Mouse (Mus musculus): ENCODE measurements at regions not wholly inside any gene's neighbourhood (a gene's known extent, or its start where the extent isn't known, plus 50 kb on each side); places are given as distances from the start of the nearest gene placed in this dataset.

- Histone ChIP-seq H3K27me3 (ENCODE audit: control insufficient read depth, insufficient read depth, low read length) (no peaks in the 10 kb centered on the region), H3K4me3 (ENCODE audit: insufficient read depth in 1 of 2, low read depth in 2 of 2, low read length in 2 of 2) (no peak overlapping the region), H3K36me3 (replicated peaks; ENCODE audit: control insufficient read depth, insufficient read depth, low read depth) (no peaks in the 10 kb centered on the region), H3K4me1 (replicated peaks; ENCODE audit: control insufficient read depth in 2 of 2, insufficient read depth in 2 of 2, low read length in 1 of 2) (no peaks in the 10 kb centered on the region), H3K27ac (no peak overlapping the region), H3K4me2 (ENCODE audit: low read depth) (no peak overlapping the region), H3K9me3 (ENCODE audit: control insufficient read depth, low read length) (no peaks in the 10 kb centered on the region), H3K9ac (replicated peaks) (no peak overlapping the region)
- 26% methylated on average over 8 of the region's 8 CpGs for WGBS (ENCODE audit: insufficient replicate concordance)
- DNase-seq (ENCODE audit: low read depth in 3 of 3, low spot score in 3 of 3) (no peak), ATAC-seq (ENCODE audit: insufficient read depth) (no peak)
- no peak for TF ChIP-seq CTCF (IDR thresholded peaks at IDR 0.05; ENCODE audit: low read depth)
- TF ChIP-seq EP300 (IDR thresholded peaks at IDR 0.05; ENCODE audit: low read depth): no peak
These were observed 400.1 kb upstream of the Slc30a5 start for GRCm38 (mm10) chr13:101233181-101233842.

- Histone ChIP-seq H3K4me3 (ENCODE audit: insufficient read depth in 1 of 2, low read depth in 2 of 2, low read length in 2 of 2) (no peak overlapping the region), H3K27me3 (ENCODE audit: control insufficient read depth, insufficient read depth, low read length) (no peaks in the 10 kb centered on the region), H3K4me2 (ENCODE audit: low read depth) (no peak overlapping the region), H3K27ac (no peak overlapping the region), H3K9ac (replicated peaks) (no peak overlapping the region), H3K4me1 (replicated peaks; ENCODE audit: control insufficient read depth in 2 of 2, insufficient read depth in 2 of 2, low read length in 1 of 2) (no peaks in the 10 kb centered on the region), H3K9me3 (ENCODE audit: control insufficient read depth, low read length) (no peaks in the 10 kb centered on the region), H3K36me3 (replicated peaks; ENCODE audit: control insufficient read depth, insufficient read depth, low read depth) (no peaks in the 10 kb centered on the region)
- no peak for ATAC-seq (ENCODE audit: insufficient read depth)
- WGBS (ENCODE audit: insufficient replicate concordance): 56% methylated on average over 4 of the region's 4 CpGs
- DNase-seq (ENCODE audit: low read depth in 3 of 3, low spot score in 3 of 3): no peak
- TF ChIP-seq CTCF (IDR thresholded peaks at IDR 0.05; ENCODE audit: low read depth) (no peak), EP300 (IDR thresholded peaks at IDR 0.05; ENCODE audit: low read depth) (no peak)
These were observed 396.6 kb upstream of the Slc30a5 start for GRCm38 (mm10) chr13:101229861-101230260.

- TF ChIP-seq CTCF (IDR thresholded peaks at IDR 0.05; ENCODE audit: low read depth) (no peak), EP300 (IDR thresholded peaks at IDR 0.05; ENCODE audit: low read depth) (no peak)
- DNase-seq (ENCODE audit: low read depth in 3 of 3, low spot score in 3 of 3) (no peak), ATAC-seq (ENCODE audit: insufficient read depth) (no peak)
- Histone ChIP-seq H3K27ac (no peak overlapping the region), H3K9me3 (ENCODE audit: control insufficient read depth, low read length) (no peaks in the 10 kb centered on the region), H3K36me3 (replicated peaks; ENCODE audit: control insufficient read depth, insufficient read depth, low read depth) (no peaks in the 10 kb centered on the region), H3K4me2 (ENCODE audit: low read depth) (no peak overlapping the region), H3K9ac (replicated peaks) (no peak overlapping the region), H3K4me3 (ENCODE audit: insufficient read depth in 1 of 2, low read depth in 2 of 2, low read length in 2 of 2) (no peak overlapping the region), H3K27me3 (ENCODE audit: control insufficient read depth, insufficient read depth, low read length) (no peaks in the 10 kb centered on the region), H3K4me1 (replicated peaks; ENCODE audit: control insufficient read depth in 2 of 2, insufficient read depth in 2 of 2, low read length in 1 of 2) (no peaks in the 10 kb centered on the region)
- 35% methylated on average over 2 of the region's 2 CpGs for WGBS (ENCODE audit: insufficient replicate concordance)
These were observed 392.1 kb upstream of the Slc30a5 start for GRCm38 (mm10) chr13:101225366-101225765.

- Histone ChIP-seq H3K27me3 (ENCODE audit: control insufficient read depth, insufficient read depth, low read length) (no peaks in the 10 kb centered on the region), H3K27ac (no peak overlapping the region), H3K4me2 (ENCODE audit: low read depth) (no peak overlapping the region), H3K36me3 (replicated peaks; ENCODE audit: control insufficient read depth, insufficient read depth, low read depth) (no peaks in the 10 kb centered on the region), H3K9ac (replicated peaks) (no peak overlapping the region), H3K4me3 (ENCODE audit: insufficient read depth in 1 of 2, low read depth in 2 of 2, low read length in 2 of 2) (no peak overlapping the region), H3K9me3 (ENCODE audit: control insufficient read depth, low read length) (no peaks in the 10 kb centered on the region), H3K4me1 (replicated peaks; ENCODE audit: control insufficient read depth in 2 of 2, insufficient read depth in 2 of 2, low read length in 1 of 2) (no peaks in the 10 kb centered on the region)
- DNase-seq (ENCODE audit: low read depth in 3 of 3, low spot score in 3 of 3): no peak
- no peak for ATAC-seq (ENCODE audit: insufficient read depth)
- no peak for TF ChIP-seq CTCF (IDR thresholded peaks at IDR 0.05; ENCODE audit: low read depth)
- no peak for TF ChIP-seq EP300 (IDR thresholded peaks at IDR 0.05; ENCODE audit: low read depth)
- 59% methylated on average over 7 of the region's 7 CpGs for WGBS (ENCODE audit: insufficient replicate concordance)
These were observed 388.3 kb upstream of the Slc30a5 start for GRCm38 (mm10) chr13:101221331-101222043.

GRCm38 (mm10) chr13:101219568-101219967 is 386.3 kb upstream of the Slc30a5 start:
- Histone ChIP-seq H3K4me1 (replicated peaks; ENCODE audit: control insufficient read depth in 2 of 2, insufficient read depth in 2 of 2, low read length in 1 of 2) (no peaks in the 10 kb centered on the region), H3K36me3 (replicated peaks; ENCODE audit: control insufficient read depth, insufficient read depth, low read depth) (no peaks in the 10 kb centered on the region), H3K27me3 (ENCODE audit: control insufficient read depth, insufficient read depth, low read length) (no peaks in the 10 kb centered on the region), H3K27ac (no peak overlapping the region), H3K9me3 (ENCODE audit: control insufficient read depth, low read length) (no peaks in the 10 kb centered on the region), H3K4me3 (ENCODE audit: insufficient read depth in 1 of 2, low read depth in 2 of 2, low read length in 2 of 2) (no peak overlapping the region), H3K9ac (replicated peaks) (no peak overlapping the region), H3K4me2 (ENCODE audit: low read depth) (no peak overlapping the region)
- ATAC-seq (ENCODE audit: insufficient read depth) (no peak), DNase-seq (ENCODE audit: low read depth in 3 of 3, low spot score in 3 of 3) (no peak)
- WGBS (ENCODE audit: insufficient replicate concordance): 55% methylated on average over 5 of the region's 5 CpGs
- TF ChIP-seq CTCF (IDR thresholded peaks at IDR 0.05; ENCODE audit: low read depth): no peak
- no peak for TF ChIP-seq EP300 (IDR thresholded peaks at IDR 0.05; ENCODE audit: low read depth)

Measured in liver, embryonic 14.5 days (tissue).